Mouse (Mus musculus) lung, embryonic 14.5 days (tissue): ENCODE measurements at regions not wholly inside any gene's neighbourhood (a gene's known extent, or its start where the extent isn't known, plus 50 kb on each side); places are given as distances from the start of the nearest gene placed in this dataset.

Experiments
- ATAC-seq: fragments of 200-750 bp; cut with Nextera tagmentation; 2 replicates; pipeline ENCODE4 v1.8.0; 2017; ENCODE audit warnings: mild to moderate bottlenecking, moderate TSS enrichment, moderate library complexity; ENCODE audit not compliant: insufficient read depth
- DNase-seq: peaks from one replicate; pipeline ENCODE4 v3.0.0-alpha.2; 2015
- H3K27ac ChIP-seq: fragments of 300-500 bp; sonication (generic); 2 replicates; pipeline ENCODE4 v1.5.1; 2014; ENCODE audit warnings: low read depth, mild to moderate bottlenecking, moderate library complexity
- H3K27me3 ChIP-seq: fragments of 300-500 bp; sonication (generic); 2 replicates; pipeline ENCODE4 v1.6.1; 2014; ENCODE audit warnings: low read length, control low read depth; ENCODE audit not compliant: insufficient read depth
- H3K36me3 ChIP-seq: fragments of 300-500 bp; sonication (generic); 2 replicates; pipeline ENCODE4 v1.6.1; 2014; ENCODE audit warnings: control low read depth; ENCODE audit not compliant: insufficient read depth
- H3K4me1 ChIP-seq: fragments of 300-500 bp; sonication (generic); 2 replicates; pipeline ENCODE4 v1.6.1; 2014; ENCODE audit warnings: antibody characterized with exemption, control low read depth; ENCODE audit not compliant: insufficient read depth
- H3K4me2 ChIP-seq: fragments of 300-500 bp; sonication (generic); 2 replicates; pipeline ENCODE4 v1.6.1; 2014; ENCODE audit warnings: mild to moderate bottlenecking
- H3K4me3 ChIP-seq: fragments of 300-500 bp; sonication (generic); 2 replicates; pipeline ENCODE4 v1.5.1; 2014; ENCODE audit warnings: low read depth, low read length
- H3K9ac ChIP-seq: fragments of 300-500 bp; sonication (generic); 2 replicates; pipeline ENCODE4 v1.6.1; 2014
- H3K9me3 ChIP-seq: fragments of 300-500 bp; sonication (generic); 2 replicates; pipeline ENCODE4 v1.6.1; 2016; ENCODE audit warnings: low read depth, low read length, control low read depth
- CTCF ChIP-seq: IDR thresholded peaks from 2 replicates; pipeline ENCODE4 v1.5.1; 2016; ENCODE audit warnings: antibody characterized with exemption, low read depth
- WGBS: fragments of 180-500 bp; shearing (Covaris S2); extraction: QIAGEN DNeasy Blood & Tissue Kit; methylation state at CpG from one replicate; pipeline ENCODE4 v1.1.7; 2014; 5-methylcytosine and 5-hydroxymethylcytosine counted together

DNA sequence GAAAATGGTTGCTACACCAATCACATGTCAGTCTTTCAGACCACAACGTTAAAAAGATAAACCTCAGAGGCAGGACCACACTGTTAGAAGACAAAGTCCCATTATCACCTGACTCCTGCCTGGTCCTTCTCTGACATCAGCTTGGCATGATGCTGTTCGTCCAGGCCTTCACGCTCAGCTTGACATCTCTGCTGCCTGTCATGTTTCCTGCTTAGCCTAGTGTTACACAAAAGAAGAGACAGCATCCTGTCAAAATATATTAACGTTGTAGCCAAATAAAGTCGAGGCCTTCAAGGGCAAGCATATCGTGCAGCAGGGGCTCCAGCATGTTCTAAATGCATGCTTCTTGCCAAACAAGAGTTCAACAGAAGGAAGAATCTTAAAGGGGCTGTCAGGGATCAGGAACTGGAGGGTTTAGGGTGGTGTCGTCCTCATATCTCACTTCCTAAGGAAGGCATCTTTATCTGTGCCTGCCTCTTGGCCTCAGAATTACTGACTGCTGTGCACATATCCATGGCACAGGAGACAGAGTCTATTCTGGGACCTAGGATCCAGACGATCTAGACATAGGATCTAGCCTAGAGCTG, 361.0 kb upstream of the 5930422O12Rik start:
- Histone ChIP-seq H3K9ac (no peak overlapping the region), H3K9me3 (no peaks in the 10 kb centered on the region), H3K4me2 (no peak overlapping the region), H3K4me1 (no peaks in the 10 kb centered on the region), H3K27ac (no peak overlapping the region), H3K27me3 (no peaks in the 10 kb centered on the region), H3K36me3 (no peaks in the 10 kb centered on the region), H3K4me3 (no peak overlapping the region)
- DNase-seq (peak; percentile 9), ATAC-seq (peak; percentile 14; the same call in 1 of the 2 replicates)
- WGBS: 34% methylated on average over 8 of the region's 8 CpGs
- no peak for TF ChIP-seq CTCF

DNA sequence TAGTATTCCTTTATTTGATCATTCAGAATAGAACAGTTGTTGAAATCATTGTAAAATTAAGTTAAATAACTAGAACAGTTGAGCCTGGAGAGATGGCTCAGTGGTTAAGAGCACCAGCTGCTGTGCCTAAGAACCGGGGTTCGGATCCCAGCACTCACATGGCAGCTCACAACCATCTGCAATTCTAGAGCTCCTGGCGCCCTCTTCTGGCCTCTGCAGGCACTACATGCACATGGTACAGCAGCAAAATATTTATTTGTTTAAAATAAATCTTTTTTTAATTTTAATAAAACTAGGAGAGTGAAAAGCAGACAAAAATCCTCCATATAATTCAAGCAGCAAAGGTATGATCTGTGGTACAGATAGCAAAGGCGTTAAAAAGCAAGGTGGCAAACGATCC, 360.0 kb upstream of the 5930422O12Rik start:
- Histone ChIP-seq H3K9ac (no peak overlapping the region), H3K27ac (no peak overlapping the region), H3K4me1 (no peaks in the 10 kb centered on the region), H3K9me3 (no peaks in the 10 kb centered on the region), H3K36me3 (no peaks in the 10 kb centered on the region), H3K27me3 (no peaks in the 10 kb centered on the region), H3K4me2 (no peak overlapping the region), H3K4me3 (no peak overlapping the region)
- peak; percentile 27 for TF ChIP-seq CTCF
- no peak for DNase-seq
- no peak for ATAC-seq
- 74% methylated on average over 5 of the region's 5 CpGs for WGBS

DNA sequence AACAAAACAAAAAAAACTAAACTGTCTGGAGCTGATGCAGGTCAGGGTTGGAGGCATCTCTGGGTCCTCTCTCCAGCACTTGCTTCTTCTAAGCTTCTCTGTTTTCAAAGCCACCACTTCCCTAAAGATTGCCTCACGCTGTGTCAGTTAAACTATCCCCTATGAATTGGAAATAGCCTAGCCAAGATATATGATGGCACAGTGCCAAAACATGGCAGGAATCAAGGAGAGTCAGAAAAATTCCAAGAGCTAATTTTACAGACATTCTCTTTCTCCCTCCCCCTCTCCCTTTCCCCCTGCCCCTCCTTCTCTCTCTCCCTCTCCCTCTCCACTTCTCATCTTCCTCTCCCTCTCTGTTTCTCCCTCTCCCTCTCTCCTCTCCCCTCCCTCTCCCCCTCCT, 353.3 kb upstream of the 5930422O12Rik start:
- no peak overlapping the region for H3K4me2 ChIP-seq
- H3K36me3 ChIP-seq: no peaks in the 10 kb centered on the region
- no peak overlapping the region for H3K9ac ChIP-seq
- no peak overlapping the region for H3K27ac ChIP-seq
- TF ChIP-seq CTCF: no peak
- ATAC-seq: no peak
- no peaks in the 10 kb centered on the region for H3K9me3 ChIP-seq
- no peaks in the 10 kb centered on the region for H3K27me3 ChIP-seq
- peak; percentile 46 for DNase-seq
- WGBS: 28% methylated on average over 1 of the region's 1 CpGs
- no peak overlapping the region for H3K4me3 ChIP-seq
- H3K4me1 ChIP-seq: no peaks in the 10 kb centered on the region

DNA sequence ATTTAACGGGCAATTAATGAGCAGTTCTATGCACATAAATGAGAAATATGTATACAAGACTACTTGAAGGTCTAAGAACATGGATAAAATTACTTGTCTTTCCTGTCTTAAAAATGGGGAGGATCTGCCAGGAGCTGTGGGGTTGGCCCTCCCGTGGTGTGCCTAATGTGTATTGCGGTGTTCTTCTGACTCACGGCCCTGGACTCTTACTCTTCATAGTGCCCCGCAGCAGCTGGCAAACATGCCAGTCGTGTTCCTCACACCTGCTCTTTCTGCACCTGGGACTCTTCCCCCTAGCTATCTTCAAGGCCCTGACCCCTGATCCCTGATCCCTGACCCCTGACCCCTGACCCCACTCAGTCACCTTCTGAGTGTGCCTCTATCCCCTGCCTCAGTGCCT, 352.3 kb upstream of the 5930422O12Rik start:
- Histone ChIP-seq H3K4me2 (no peak overlapping the region), H3K36me3 (no peaks in the 10 kb centered on the region), H3K4me3 (no peak overlapping the region), H3K27ac (no peak overlapping the region), H3K27me3 (no peaks in the 10 kb centered on the region), H3K9me3 (no peaks in the 10 kb centered on the region), H3K4me1 (no peaks in the 10 kb centered on the region), H3K9ac (no peak overlapping the region)
- no peak for DNase-seq
- WGBS: 75% methylated on average over 6 of the region's 6 CpGs
- no peak for TF ChIP-seq CTCF
- no peak for ATAC-seq

DNA sequence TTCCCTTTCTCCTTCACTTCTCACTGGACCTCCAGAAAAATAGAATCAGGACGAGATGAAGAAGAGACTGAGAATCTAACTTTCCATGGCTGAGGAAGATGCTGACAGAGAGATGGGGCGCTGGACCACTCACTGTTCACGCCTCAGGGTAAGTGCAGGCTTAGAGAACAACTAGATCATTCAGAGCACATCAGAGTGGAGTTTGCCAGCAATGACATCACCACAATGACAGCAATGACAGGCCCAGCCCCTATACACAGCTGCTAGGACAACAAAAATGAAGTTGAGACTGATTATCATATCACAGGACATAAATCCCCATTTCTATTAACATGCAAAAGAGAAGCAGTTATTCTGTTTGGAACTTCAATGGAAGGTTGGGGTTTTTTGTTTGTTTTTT, 350.4 kb upstream of the 5930422O12Rik start:
- Histone ChIP-seq H3K4me2 (no peak overlapping the region), H3K9me3 (no peaks in the 10 kb centered on the region), H3K27ac (no peak overlapping the region), H3K4me1 (no peaks in the 10 kb centered on the region), H3K27me3 (no peaks in the 10 kb centered on the region), H3K9ac (no peak overlapping the region), H3K4me3 (no peak overlapping the region), H3K36me3 (no peaks in the 10 kb centered on the region)
- TF ChIP-seq CTCF: no peak
- no peak for ATAC-seq
- no peak for DNase-seq
- WGBS: 59% methylated on average over 3 of the region's 3 CpGs

DNA sequence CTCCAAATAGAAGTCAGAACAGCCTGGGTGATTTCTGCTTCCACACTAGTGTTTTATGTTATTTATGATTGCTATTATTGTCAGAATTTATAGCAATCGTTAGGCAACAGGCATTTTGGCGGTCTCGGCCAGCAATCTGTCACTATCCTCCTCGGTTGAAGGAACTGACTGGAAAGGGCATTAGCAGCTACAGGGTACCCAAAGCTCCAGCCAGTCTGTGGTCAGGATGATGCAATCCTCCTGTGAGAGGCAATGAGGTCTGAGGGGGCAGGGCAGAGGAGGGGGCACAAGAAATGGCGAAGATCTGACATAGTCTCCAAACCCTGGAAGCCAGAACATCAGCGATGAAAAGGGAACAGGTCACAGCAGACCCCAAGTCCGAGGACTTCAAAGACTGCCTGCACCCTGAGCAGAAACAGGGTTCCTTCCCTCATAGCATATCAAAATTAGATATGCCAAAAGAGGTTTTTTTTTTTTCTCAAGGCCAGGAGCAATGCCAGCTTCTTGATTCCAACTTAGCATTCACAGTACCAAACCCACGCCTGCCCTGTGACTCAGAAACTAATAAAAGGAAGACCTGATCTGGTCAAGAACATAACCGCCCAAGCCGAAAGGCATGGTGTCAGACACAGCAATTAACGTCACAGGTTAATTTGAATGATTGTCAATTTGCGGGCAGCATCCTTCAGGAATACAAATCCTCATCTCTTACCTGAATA, 348.5 kb upstream of the 5930422O12Rik start:
- H3K9me3 ChIP-seq: no peaks in the 10 kb centered on the region
- WGBS: 75% methylated on average over 12 of the region's 12 CpGs
- no peak overlapping the region for H3K9ac ChIP-seq
- ATAC-seq (no peak), DNase-seq (no peak)
- H3K4me3 ChIP-seq: no peak overlapping the region
- H3K4me1 ChIP-seq: no peaks in the 10 kb centered on the region
- no peak overlapping the region for H3K4me2 ChIP-seq
- no peaks in the 10 kb centered on the region for H3K36me3 ChIP-seq
- H3K27ac ChIP-seq: no peak overlapping the region
- no peaks in the 10 kb centered on the region for H3K27me3 ChIP-seq
- no peak for TF ChIP-seq CTCF

DNA sequence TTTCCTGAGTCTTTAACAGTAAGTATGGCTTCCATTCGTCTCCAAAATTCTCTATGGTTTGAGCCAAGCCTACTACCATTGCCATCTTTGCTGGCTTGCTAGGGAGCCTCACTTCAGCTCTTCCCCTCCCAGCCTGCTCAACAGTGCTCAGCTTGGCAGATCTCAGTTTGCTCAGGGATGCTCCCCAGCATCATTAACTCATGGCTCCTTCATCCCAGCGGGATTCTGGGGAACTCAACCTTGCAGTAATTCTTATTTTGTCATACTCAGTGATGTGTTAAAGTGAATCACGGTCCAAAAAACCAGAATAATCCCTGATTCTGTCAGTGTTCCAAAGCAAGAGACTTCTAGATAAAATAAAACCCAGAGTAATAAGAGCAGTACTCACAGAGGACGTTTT, 346.6 kb upstream of the 5930422O12Rik start:
- no peak for ATAC-seq
- Histone ChIP-seq H3K4me2 (no peak overlapping the region), H3K9ac (no peak overlapping the region), H3K27ac (no peak overlapping the region), H3K4me3 (no peak overlapping the region), H3K27me3 (no peaks in the 10 kb centered on the region), H3K4me1 (no peaks in the 10 kb centered on the region), H3K9me3 (no peaks in the 10 kb centered on the region), H3K36me3 (no peaks in the 10 kb centered on the region)
- TF ChIP-seq CTCF: no peak
- WGBS: 77% methylated on average over 4 of the region's 4 CpGs
- DNase-seq: no peak

DNA sequence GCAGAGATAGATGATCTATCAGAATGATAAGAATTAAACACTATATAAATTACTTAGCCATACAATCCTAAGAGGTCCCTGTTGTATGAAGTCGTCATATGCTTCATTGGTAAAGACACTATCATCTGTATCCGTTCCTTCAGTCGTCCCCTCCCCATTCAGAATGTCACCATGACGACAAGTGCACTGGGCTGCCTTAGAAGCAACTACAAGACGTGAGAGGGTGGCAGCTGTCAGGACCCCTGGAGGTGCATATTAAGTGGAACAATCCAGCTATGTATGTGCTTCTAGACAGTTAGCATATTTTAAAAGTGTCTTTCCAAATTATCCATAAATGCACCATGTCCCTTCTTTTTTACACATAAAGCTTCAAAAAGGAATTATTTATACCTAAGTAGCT, 343.0 kb upstream of the 5930422O12Rik start:
- 49% methylated on average over 5 of the region's 5 CpGs for WGBS

More for the DNA sequence above, 343.0 kb upstream of the 5930422O12Rik start:
- H3K4me3 ChIP-seq: no peak overlapping the region
- H3K4me1 ChIP-seq: no peaks in the 10 kb centered on the region
- no peaks in the 10 kb centered on the region for H3K9me3 ChIP-seq
- DNase-seq (no peak), ATAC-seq (no peak)
- H3K9ac ChIP-seq: no peak overlapping the region
- no peak for TF ChIP-seq CTCF
- H3K27me3 ChIP-seq: no peaks in the 10 kb centered on the region
- no peak overlapping the region for H3K4me2 ChIP-seq
- H3K36me3 ChIP-seq: no peaks in the 10 kb centered on the region
- no peak overlapping the region for H3K27ac ChIP-seq
